Mouse (Mus musculus): ENCODE measurements around the gene Socs4. TPM values are rescaled to one million over a fixed set of nuclear protein-coding genes. Genes with fewer than 3 reads are reported as not detected.

Gene Socs4
- total RNA-seq, 2 experiments from 2014 or later = 11.1 TPM

DNA sequence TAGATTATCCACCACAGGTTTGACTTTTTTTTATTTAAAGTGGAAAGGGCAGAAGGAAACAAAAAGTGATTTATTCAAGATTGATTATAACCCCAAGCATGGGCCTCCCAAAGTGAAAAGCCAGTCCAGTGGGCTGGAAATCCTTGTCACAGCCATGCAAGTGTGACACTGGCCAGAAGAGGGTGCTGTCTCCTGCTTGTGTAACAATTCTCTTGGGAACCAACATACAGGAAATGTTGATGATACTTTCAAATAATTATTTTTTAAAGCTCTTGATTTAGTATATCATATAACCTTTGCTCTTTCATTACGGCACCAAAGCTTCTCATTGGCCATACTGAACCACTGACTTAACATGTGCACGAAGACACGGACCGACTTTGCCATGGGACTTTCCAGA is 58.1 kb downstream of the Socs4 start:
- DNase-seq (ENCODE audit: extremely low spot score in 1 of 2, low spot score in 1 of 2) = peak; percentile 64 to 86

DNA sequence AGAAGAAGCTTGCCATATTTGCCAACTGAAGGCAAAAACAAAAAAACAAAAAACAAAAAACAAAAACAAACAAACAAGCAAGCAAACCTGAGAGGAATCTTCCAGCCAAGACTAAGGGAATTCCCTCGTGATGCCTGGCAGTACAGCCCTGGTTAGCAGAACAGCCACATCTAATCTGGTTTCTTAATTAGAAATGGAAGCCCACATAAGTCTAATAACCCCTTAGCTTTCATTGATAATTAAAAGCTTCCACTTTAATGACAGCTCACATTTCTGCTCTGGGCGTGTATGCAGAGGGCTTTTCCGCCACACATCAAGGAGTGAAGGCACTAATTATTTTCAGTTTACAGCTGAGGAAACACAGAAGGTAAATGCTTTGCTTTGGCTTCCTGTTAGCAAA is 58.6 kb downstream of the Socs4 start:
- DNase-seq (ENCODE audit: extremely low spot score in 1 of 2, low spot score in 1 of 2) = no peak

DNA sequence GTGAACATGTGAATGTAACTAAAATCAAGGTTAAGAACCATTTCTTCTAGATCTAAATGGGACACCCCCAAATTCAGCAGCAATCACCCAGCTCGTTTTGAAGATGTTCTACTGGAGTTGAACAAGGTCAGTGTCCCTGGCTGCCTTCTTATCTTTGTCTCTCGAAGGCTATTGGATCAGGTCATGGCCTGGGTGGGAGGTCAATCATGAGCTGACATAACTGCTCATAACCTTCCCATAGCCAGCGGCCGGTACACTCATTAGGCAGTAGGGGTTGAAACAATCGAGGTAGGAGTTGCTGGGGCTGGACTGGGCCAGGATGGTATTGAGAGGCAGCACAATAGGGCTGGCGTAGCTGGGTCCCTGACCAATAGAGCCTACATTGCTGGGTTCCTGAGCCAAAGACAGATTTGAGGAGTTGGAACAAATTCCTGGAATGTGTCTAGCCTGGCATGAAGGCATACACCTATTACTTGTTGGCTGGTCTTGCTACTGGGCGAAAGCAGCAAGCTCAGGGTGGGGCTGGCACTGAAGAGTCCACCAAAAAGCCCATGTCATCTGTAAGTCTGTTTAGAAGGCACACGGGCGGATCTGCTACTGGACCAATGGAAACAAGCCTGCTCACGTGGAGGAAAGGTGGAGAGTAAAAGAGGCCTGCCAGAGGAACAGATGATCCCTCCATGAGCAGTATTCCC is 63.6 kb downstream of the Socs4 start:
- no peak for DNase-seq (ENCODE audit: extremely low spot score in 1 of 2, low spot score in 1 of 2)

DNA sequence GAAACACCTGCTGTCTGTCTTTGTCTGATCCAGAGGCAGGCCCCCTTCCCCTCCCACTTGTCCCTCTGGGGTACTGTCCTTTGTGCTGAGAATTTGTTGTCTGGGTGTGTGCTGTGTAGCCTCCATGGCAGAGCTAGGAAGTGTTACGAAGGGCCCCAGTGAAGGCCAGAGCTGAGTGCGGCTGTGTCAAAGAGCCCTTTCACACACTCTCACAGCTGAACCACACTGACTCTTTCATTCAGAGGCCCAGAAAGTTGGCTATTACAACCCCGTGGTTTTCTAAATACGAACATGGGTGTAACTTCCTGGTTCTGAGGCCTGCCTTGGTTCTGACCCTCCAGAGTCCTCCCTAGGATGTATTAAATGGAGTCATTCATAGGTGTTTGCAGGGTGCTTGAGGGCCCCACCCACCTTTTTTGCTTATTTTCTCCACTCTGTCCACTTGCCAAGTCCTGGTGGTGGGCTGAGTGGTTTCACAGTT is 65.1 kb downstream of the Socs4 start:
- DNase-seq (ENCODE audit: extremely low spot score in 1 of 2, low spot score in 1 of 2) = no peak

Other genes starting within 250 kb of the Socs4 start
- 1 to 10 TPM; 1.5 to 1.8 TPM for gene Gch1, start 87.5 kb upstream of the Socs4 start, total RNA-seq (2021)
- gene Wdhd1, start 74 bp upstream of the Socs4 start, total RNA-seq (2021) = 1 to 10 TPM; 5.1 to 5.4 TPM
- 10 to 100 TPM; 57.4 to 61.4 TPM for gene Mapk1ip1l, start 21.3 kb downstream of the Socs4 start, total RNA-seq (2021)
- 1 to 10 TPM in 1 of 2 experiments, under 1 TPM in 1; 0.91 to 1.3 TPM for gene Lgals3, start 90.8 kb downstream of the Socs4 start, total RNA-seq (2021)
- gene Dlgap5, start 141.5 kb downstream of the Socs4 start, total RNA-seq (2021) = under 1 TPM; 0.34 to 0.61 TPM
- gene Fbxo34, start 173.5 kb downstream of the Socs4 start, total RNA-seq (2021) = 10 to 100 TPM; 86.2 to 90.9 TPM

Measured in layer of hippocampus, postnatal 25 days (tissue).